Mouse (Mus musculus): ENCODE data around the gene Klrg2.

DNA sequence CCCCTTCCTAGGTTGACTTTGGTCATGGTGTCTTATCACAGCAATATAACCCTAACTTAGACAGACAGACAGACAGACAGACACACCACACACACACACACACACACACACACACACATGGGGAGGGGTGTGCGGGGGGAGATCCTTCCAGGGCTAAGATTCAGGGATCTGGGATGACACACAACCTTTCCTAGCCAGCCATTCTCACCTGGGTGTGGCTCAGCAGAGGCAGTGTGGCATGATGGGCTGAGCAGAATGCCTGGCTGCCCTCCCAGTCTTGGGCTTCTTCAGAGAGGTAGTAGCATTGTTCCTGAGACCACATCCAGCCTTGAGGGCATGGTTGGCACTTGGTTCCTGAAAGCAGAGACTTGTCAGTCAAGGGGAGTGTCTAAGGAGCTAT lies 7.5 kb downstream of the Klrg2 start:
- TF ChIP-seq POLR2A (IDR thresholded peaks at IDR 0.05; ENCODE audit: extremely low read depth, insufficient read depth, low read length), result no peak
- TF ChIP-seq CTCF (IDR thresholded peaks at IDR 0.05; ENCODE audit: extremely low read depth, insufficient read depth, low read length), result no peak
